Mouse (Mus musculus) heart, postnatal 0 days (tissue): ENCODE data around the gene Edf1.

ENCODE experiments used
- CTCF ChIP-seq: IDR thresholded peaks from 2 replicates; pipeline ENCODE4 v1.5.1; 2016; ENCODE audit warnings: antibody characterized with exemption, control low read depth, low read depth
- EP300 ChIP-seq: IDR thresholded peaks from 2 replicates; pipeline ENCODE4 v1.6.1; 2016; ENCODE audit warnings: antibody characterized with exemption, low read depth

DNA sequence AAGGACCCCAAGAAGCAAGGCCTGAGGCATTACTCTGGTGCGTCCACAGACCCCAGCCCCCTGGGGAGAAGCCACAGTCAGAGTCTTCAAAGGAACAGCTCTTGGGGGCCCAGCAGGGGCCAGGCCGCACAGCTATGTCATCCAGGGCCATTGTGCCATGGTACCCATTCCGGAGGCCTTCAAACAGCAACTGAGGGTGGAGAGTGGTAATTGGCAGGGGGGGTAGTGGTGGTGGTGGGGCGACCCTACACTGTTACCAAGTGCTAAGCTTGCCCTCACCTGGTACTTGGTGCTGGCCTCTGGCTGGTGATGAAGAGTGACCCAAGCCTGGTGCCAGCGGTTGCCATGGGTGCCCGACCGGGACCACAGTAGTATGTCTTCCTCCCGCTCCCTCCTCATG, 8.1 kb downstream of the Edf1 start:
- TF ChIP-seq EP300 (no peak), CTCF (no peak)
